Mouse (Mus musculus) intestine, embryonic 15.5 days (tissue): ENCODE data around the gene Cx3cl1. TPM values are rescaled to one million over a fixed set of nuclear protein-coding genes. Genes with fewer than 3 reads are reported as not detected.

Experiments
- ATAC-seq: fragments of 200-750 bp; cut with Nextera tagmentation; 2 replicates; pipeline ENCODE4 v1.8.0; 2017; ENCODE audit warnings: moderate TSS enrichment, moderate library complexity
- H3K27ac ChIP-seq: fragments of 300-500 bp; sonication (generic); 2 replicates; pipeline ENCODE4 v1.5.1; 2015; ENCODE audit warnings: mild to moderate bottlenecking, inconsistent platforms
- H3K27me3 ChIP-seq: fragments of 300-500 bp; sonication (generic); replicated peaks from 2 replicates; pipeline ENCODE4 v1.6.1; 2015; ENCODE audit warnings: inconsistent platforms
- H3K36me3 ChIP-seq: fragments of 300-500 bp; sonication (generic); 2 replicates; pipeline ENCODE4 v1.6.1; 2015; ENCODE audit warnings: inconsistent platforms
- H3K4me1 ChIP-seq: fragments of 300-500 bp; sonication (generic); replicated peaks from 2 replicates; pipeline ENCODE4 v1.6.1; 2015; ENCODE audit warnings: inconsistent platforms
- H3K4me2 ChIP-seq: fragments of 300-500 bp; sonication (generic); replicated peaks from 2 replicates; pipeline ENCODE4 v1.6.1; 2015; ENCODE audit warnings: mild to moderate bottlenecking, inconsistent platforms
- H3K4me3 ChIP-seq: fragments of 300-500 bp; sonication (generic); replicated peaks from 2 replicates; pipeline ENCODE4 v1.5.1; 2015; ENCODE audit warnings: inconsistent platforms
- H3K9ac ChIP-seq: fragments of 300-500 bp; sonication (generic); 2 replicates; pipeline ENCODE4 v1.6.1; 2015; ENCODE audit warnings: inconsistent platforms
- H3K9me3 ChIP-seq: fragments of 300-500 bp; sonication (generic); 2 replicates; pipeline ENCODE4 v1.6.1; 2016; ENCODE audit warnings: inconsistent platforms
- WGBS: fragments of 180-500 bp; shearing (Covaris S2); methylation state at CpG from one replicate; pipeline ENCODE4 v1.1.7; 2015; 5-methylcytosine and 5-hydroxymethylcytosine counted together
- polyA plus RNA-seq: library from polyadenylated mRNA; unstranded; fragments of >200 nt; fragmentation: Nextera tagmentation; extraction: Ambion mirVana; gene quantifications from 2 replicates; pipeline ENCODE4 v1.2.1, GENCODE M21; 2015

Cx3cl1 gene
- polyA plus RNA-seq, 1 experiment from 2014 or later = 23.0 TPM

- 88% methylated on average over 6 of the region's 6 CpGs for WGBS
- Histone ChIP-seq H3K4me3 (no peak overlapping the region), H3K9me3 (no peaks in the 10 kb centered on the region)
Measured at GRCm38 (mm10) chr8:94828284-94828683, 56.5 kb downstream of the Cx3cl1 start.

More at GRCm38 (mm10) chr8:94828284-94828683, 56.5 kb downstream of the Cx3cl1 start:
- H3K4me2 ChIP-seq = no peak overlapping the region
- H3K27ac ChIP-seq = no peak overlapping the region
- no peak overlapping the region for H3K9ac ChIP-seq
- H3K36me3 ChIP-seq = peaks cover 22% of the 10 kb centered on the region
- ATAC-seq = no peak
- no peaks in the 10 kb centered on the region for H3K4me1 ChIP-seq
- H3K27me3 ChIP-seq = no peaks in the 10 kb centered on the region

Other genes with a start within 250 kb of the Cx3cl1 start
- 7.4 and 8.4 TPM in 2 replicates for gene Cpne2, start 239.0 kb upstream of the Cx3cl1 start, polyA plus RNA-seq
- gene Rspry1, start 170.1 kb upstream of the Cx3cl1 start, polyA plus RNA-seq = 28.1 and 28.3 TPM in 2 replicates
- gene Fam192a, start 170.0 kb upstream of the Cx3cl1 start, polyA plus RNA-seq = 57.9 and 62.2 TPM in 2 replicates
- 118 and 123 TPM in 2 replicates for gene Arl2bp, start 105.4 kb upstream of the Cx3cl1 start, polyA plus RNA-seq
- 42.1 and 47.0 TPM in 2 replicates for gene Pllp, start 75.7 kb upstream of the Cx3cl1 start, polyA plus RNA-seq
- not detected in 2 replicates for gene Ccl22, start 26.4 kb upstream of the Cx3cl1 start, polyA plus RNA-seq
- not detected in 2 replicates for gene Ccl17, start 38.4 kb downstream of the Cx3cl1 start, polyA plus RNA-seq
- gene Coq9, start 66.3 kb downstream of the Cx3cl1 start, polyA plus RNA-seq = 97.5 and 110 TPM in 2 replicates
- gene Ciapin1, start 66.3 kb downstream of the Cx3cl1 start, polyA plus RNA-seq = 89.8 and 94.6 TPM in 2 replicates
- gene Polr2c, start 85.4 kb downstream of the Cx3cl1 start, polyA plus RNA-seq = 126 and 134 TPM in 2 replicates
- 39.4 and 40.3 TPM in 2 replicates for gene Dok4, start 104.3 kb downstream of the Cx3cl1 start, polyA plus RNA-seq
- 20.1 and 20.7 TPM in 2 replicates for gene Ccdc102a, start 146.1 kb downstream of the Cx3cl1 start, polyA plus RNA-seq
- gene Adgrg5, start 151.7 kb downstream of the Cx3cl1 start, polyA plus RNA-seq = 1.3 and 2.1 TPM in 2 replicates
- gene Adgrg1, start 202.7 kb downstream of the Cx3cl1 start, polyA plus RNA-seq = 22.4 and 23.8 TPM in 2 replicates
- 3.4 and 3.5 TPM in 2 replicates for gene Adgrg3, start 245.7 kb downstream of the Cx3cl1 start, polyA plus RNA-seq